ENCODE assay signal across 2 mouse cellular contexts in the genomic region with DNA sequence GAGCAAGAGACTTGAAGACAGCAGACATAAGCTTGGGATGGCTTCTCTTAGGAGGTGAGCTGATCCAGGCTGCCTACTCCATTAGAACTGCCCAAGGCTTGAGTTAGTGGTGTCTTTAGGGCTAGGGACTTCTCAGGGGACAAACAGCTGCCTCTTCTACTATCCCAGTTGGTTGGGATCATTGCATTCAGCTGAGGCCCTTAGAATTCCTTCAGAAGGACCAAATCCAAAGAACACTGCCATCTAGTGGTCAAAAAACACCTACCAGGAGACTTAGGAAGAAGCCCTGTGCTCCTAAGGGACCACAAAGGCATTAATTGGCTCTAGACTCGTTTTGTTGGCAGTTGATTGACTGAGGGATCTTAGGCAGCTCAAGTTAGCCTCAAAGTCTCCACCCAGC.
TF ChIP-seq lines count a peak whose summit lies in the region.

No protein-coding gene starts in this region.

TF ChIP-seq in CH12.LX, 34 proteins besides CTCF, POLR2A, EP300 and RAD21 (continued from another document):
- TF ChIP-seq SMC3 (IDR thresholded peaks at IDR 0.05; ENCODE audit: low read depth, low read length) (peak; percentile 60), ZNF384 (IDR thresholded peaks at IDR 0.05; ENCODE audit: low read depth, low read length) (no peak), JUN (IDR thresholded peaks at IDR 0.05; ENCODE audit: insufficient read depth, low read depth, low read length) (no peak), MXI1 (IDR thresholded peaks at IDR 0.05; ENCODE audit: low read depth, low read length) (no peak), TBP (conservative IDR thresholded peaks at IDR 0.05; ENCODE audit: low read depth, low read length) (no peak), NELFE (IDR thresholded peaks at IDR 0.05; ENCODE audit: low read depth, low read length) (peak; percentile 27; the same call in 1 of the 2 replicates)

TF ChIP-seq in myocyte, 11 proteins besides CTCF, POLR2A, EP300 and RAD21 (continued from another document):
- TF ChIP-seq TCF3 (IDR thresholded peaks at IDR 0.05; ENCODE audit: insufficient read length, low read depth) (no peak), REST (IDR thresholded peaks at IDR 0.05; ENCODE audit: insufficient read depth, insufficient read length) (no peak), POLR2AphosphoS2 (IDR thresholded peaks at IDR 0.05; ENCODE audit: insufficient read length, low read depth) (no peak), SRF (IDR thresholded peaks at IDR 0.05; ENCODE audit: control insufficient read depth, insufficient read length, low read depth) (no peak), CEBPB (IDR thresholded peaks at IDR 0.05; ENCODE audit: insufficient read depth, poor library complexity, severe bottlenecking) (no peak), MAX (IDR thresholded peaks at IDR 0.05; ENCODE audit: low read depth) (no peak), E2F4 (IDR thresholded peaks at IDR 0.05; ENCODE audit: insufficient read depth) (no peak), USF1 (IDR thresholded peaks at IDR 0.05; ENCODE audit: low read depth) (no peak), MYOD1 (IDR thresholded peaks at IDR 0.05; ENCODE audit: control insufficient read depth in 1 of 3, insufficient read length in 2 of 3, low read depth in 2 of 3) (no peak)
